Mouse (Mus musculus) cerebellum, postnatal 25 days (tissue): ENCODE results near the gene Qrich2.
"Not testable (repeated sequence)": the region's sequence is repeated elsewhere in the genome, so short reads cannot be mapped to it uniquely, and the experiment has no call there.

Source experiments
- DNase-seq, 2 experiments: peaks; one replicate each; pipeline ENCODE4 v3.0.0; 2021; ENCODE audit warnings: mixed read lengths in 2 of 2

The Qrich2 gene

DNA sequence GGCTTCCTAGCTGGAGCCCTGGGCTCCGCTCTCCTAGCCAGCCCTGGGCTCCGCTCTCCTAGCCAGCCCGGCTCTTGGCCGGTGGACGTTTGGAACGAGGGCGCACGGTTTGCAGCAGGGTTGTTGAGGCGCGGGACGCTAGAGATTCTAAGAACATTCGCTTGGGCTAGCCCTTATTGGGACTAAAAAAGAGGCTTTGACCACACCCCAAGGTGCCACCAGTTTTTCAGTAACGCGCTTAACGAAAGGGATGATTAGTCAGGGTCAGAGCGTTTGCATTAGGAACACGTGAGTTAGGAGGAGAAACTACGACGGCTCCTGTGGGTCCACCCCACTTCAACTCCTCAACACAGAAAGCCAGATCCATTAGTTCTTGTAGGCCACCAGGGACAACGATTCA lies at the start of gene Qrich2:
Qrich2 (minus strand) TSS at position 101 of the 400 bp plus-strand sequence.
- no peak for DNase-seq

DNA sequence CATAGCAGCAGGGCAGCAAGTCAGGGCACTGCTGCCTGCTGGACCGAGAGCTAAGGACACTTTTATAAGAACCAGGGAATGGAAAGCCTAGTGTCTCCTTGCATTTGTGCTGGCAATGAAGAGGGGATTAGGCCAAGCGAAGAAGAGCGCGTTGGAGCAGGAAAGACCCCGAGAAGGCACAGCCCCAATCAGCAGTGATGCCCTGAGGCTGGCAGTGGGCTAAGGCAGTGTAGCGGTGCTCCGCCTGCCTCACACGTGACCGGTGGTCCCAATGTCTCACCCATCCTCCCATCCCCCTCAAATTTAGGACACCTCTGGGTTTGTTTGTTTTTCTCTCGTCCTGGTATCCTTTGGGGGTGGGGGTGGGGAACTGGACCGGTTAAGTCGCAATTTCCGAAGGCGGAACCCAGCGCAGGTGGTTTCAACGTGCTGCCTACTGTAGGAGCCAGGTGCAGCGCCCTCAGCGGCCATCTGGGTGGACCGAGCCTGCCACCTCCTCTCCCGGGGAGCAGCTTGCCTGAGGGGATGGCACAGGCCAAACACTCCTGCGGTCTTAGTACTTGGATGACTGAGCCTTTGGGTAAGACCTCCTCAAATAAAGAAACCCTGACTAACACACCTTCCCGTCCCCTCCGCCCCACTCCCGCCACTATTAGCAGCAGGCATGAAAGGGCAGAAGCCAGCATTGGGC lies 49.4 kb upstream of the Qrich2 start:
- peak; percentile 82 to 85 for DNase-seq

DNA sequence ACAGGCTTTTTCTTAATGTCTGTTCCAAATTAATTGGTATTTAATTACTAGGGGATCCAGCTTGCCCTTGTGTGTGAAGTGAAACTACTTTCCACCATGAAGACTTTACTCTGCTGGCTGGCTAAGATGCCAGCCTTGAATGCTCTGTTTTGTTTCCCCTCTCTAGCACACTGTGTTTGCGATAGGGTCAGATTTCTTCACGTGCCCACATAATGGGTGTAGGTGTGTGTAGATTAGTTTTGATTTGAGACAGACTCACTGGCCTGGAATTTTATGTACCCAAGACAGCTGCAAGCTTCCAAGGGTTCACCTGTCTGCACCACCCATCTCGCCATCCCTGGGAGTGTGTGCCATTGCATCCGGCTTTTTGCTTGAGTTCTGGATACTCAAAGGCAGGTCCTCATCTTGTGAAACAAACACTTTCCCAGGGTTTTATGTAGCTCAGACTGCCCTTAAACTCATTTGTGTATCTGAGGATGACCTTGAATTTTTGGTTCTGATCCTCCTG lies 47.5 kb upstream of the Qrich2 start:
- no peak for DNase-seq

- no peak for DNase-seq
These were observed 46.9 kb upstream of the Qrich2 start for GRCm38 (mm10) chr11:116512987-116513386.

DNA sequence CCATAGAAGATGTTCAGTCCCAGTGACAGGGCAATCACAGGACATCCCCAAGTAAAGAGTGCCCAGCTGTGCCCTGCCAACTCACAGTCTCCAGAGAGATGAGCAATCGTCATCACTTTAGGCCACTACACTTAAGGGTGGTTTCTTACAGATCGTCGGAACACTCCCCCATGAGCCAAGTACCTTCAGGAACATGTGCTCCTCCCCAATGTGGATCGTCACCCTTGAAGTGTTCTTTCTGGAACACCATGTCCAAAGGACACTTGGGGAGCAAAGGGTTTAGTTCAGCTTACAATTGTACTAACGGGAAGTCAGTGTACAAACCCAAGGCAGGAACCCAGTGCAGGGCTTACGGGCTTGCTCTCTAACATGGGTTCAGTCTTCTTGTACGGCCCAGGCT lies 46.1 kb upstream of the Qrich2 start:
- no peak for DNase-seq

DNA sequence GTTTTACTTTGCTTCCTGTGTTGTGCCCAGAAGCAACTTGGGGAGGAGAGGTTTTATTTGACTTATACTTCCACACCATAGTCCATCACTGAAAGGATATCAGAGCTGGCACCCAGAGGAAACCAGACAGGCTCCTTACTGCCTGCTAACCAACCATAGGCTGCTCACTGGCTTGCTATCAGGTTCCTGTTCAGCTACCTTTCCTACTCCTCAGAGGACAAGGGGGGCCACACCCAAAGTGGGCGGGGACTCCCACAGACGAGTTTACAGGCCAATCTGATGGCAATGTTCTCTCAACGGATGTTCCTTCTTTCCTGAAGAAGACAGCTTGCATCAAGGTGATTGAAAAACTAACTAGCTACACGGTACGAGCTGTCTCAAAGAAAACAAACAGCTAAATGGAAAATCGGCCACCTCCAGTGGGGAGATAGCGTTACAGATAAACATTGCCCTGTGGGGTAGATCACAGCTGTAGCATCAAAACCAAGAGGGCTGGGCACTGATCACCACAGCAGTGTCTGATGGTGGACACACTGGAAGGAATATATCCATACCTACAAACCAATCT lies 45.3 kb upstream of the Qrich2 start:
- DNase-seq, result no peak

DNA sequence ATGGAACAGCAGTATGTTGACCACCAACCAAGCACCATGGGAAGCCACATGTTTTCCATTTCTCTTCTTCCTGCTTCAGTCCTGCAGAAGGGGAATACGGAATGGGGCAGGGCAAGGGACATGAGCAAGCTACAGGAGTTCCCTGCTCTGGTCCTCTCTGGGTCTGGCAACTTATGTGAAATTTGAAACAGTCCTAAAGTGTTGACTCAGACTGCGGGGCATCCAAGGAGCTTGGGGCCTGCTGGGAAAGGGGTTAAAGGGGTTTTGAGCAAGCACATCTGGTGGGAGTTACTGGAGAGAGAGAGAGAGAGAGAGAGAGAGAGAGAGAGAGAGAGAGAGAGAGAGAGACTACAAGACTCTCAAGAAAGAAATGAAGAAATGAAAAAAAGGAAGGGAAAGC lies 42.6 kb upstream of the Qrich2 start:
- no peak for DNase-seq

DNA sequence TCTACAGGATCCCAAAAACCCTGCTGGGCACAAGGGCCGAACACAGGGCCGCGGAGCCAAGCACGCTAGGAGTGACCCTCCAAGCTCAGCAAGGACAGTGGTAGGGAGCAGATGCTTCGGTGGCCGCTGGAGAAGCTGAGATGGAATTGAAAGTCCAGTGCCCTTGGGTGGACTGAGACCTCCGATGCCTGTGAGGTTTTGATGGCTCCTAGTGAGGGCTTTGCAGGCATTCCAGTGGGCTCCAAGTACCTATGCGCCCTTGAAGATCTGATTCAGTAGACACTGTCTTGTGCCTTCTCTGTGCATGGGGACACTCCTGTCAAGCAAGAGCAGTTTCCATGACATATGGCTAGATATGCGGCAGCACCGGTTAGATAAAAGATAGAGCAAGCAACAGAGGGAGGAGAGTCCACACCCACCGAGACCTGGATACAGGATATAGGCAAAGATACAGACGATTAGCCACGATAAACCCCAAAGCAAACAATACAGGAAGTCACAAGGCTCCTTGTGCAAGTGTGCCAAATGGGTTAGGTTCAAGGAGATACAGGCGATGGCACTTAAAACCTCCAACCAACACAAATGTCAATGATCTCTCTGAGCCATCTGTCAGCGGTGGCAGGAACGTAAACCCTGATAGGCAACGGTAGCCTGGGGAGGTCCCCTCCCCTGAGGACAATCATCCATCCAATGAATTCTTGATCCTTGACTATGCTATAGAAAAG lies 40.3 kb upstream of the Qrich2 start:
- peak; percentile 56 to 57 for DNase-seq

DNA sequence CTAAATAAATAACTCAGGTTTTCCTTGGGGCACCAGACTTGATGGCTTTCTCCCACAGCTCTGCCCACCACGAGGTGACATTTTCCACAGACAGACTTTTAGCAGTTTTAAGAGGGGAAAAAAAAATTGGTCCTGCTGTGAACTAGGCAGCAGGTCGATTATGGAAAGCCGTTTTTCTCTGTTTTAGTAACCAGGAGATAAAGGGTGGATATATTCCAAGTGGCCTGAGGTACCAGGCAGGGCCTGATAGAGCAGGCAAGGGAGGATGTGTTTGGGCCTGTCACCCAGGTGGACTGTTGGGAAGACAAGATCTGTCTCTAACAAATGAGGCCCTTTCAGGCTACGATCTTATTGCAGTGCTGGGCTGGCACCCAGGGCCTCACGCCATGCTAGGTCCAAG lies 39.5 kb upstream of the Qrich2 start:
- DNase-seq, result peak in 1 of 2 experiments; percentile 47

DNA sequence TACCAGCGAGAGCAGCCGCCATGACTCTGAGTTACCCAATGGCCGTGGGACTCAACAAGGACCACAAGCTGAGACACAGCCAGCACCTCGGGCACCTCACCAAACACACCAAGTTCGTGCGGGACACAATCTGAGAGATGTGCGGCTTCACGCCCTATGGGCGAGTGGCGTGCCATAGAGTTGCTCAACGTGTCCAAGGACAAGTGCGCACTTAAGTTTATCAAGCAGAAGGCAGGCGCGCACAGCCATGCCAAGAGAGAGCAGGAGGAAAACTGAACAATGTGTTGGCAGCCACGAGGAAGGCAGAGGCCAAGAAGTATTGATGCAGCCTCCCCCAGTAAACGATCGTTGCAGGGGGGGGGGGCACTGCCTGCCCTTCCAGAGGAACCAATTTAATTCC lies 38.5 kb upstream of the Qrich2 start:
- DNase-seq, result no peak

DNA sequence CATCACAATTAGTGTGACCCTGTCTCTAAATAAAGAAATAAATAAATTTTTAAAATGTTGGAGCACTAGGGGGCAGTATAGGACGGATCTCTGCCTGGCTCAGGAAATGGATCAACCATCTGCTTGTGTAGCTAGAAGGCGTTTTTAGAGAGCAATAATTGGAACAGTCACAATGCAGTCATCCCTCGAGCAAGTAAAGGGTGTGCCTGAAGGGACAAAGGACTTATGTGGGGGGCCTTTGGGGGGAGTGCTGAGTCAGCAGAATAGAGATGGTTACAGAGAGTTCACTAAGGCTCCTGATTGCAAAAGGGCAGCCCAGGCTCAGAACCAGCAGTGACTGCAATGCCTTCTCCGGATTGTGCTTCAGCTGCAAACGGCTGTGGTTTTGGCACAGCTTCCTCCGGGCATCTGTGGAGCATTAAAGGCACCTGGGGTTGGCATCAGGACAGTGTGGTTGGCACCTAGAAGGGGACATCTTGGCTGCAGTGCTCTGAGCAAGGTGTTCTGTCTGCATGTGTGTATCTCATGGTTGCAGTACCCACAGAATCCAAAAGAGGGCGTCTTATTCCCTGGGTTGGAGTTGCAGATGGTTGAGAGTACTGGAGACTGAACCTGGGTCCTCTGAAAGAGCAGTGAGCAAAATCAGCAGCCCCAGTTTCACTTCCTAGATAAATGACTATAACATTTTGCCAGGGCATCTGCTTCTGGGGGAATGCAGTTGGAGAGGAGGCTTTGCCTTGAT lies 35.1 kb upstream of the Qrich2 start:
- DNase-seq, result peak; percentile 60 to 62

DNA sequence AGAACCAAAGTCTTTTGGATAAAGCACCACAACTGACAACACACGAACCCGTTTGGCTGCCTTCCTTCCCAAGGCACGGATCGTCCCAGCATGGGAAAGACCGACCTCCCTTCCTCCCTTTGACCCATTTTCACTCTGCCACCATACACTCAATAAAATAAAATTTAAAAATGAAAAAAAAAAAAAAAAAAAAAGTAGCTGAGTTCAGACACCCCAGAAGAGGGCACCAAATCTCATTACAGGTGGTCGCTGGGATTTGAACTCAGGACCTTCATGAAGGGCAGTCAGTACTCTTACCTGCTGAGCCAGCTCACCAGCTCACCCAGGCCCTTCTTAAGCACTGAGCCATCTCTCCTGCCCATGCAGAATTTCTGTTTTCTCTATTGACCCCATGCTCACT lies 33.0 kb upstream of the Qrich2 start:
- DNase-seq, result no peak

- DNase-seq, result peak in 1 of 2 experiments; percentile 42
These were observed 32.6 kb upstream of the Qrich2 start for GRCm38 (mm10) chr11:116498596-116498995.

DNA sequence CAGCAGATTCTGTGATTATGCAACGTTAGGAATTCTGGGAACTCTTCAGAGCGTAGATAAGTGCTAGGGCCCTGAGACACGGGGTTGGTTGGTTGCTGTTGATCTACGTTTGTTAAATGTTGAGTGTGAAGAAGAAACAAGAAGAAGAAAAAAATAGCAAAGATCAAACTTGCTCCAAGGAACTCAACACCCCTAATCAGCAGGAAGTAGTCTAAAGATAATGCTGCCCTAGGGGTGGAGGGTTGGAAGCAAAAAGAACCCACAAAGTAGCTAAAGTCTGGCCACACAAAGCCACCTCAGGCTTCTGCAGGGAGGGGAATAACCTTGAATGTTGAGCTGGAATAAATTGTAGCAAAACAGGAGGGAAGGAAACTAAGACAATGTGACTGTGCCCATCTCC lies 31.3 kb upstream of the Qrich2 start:
- DNase-seq, result no peak

DNA sequence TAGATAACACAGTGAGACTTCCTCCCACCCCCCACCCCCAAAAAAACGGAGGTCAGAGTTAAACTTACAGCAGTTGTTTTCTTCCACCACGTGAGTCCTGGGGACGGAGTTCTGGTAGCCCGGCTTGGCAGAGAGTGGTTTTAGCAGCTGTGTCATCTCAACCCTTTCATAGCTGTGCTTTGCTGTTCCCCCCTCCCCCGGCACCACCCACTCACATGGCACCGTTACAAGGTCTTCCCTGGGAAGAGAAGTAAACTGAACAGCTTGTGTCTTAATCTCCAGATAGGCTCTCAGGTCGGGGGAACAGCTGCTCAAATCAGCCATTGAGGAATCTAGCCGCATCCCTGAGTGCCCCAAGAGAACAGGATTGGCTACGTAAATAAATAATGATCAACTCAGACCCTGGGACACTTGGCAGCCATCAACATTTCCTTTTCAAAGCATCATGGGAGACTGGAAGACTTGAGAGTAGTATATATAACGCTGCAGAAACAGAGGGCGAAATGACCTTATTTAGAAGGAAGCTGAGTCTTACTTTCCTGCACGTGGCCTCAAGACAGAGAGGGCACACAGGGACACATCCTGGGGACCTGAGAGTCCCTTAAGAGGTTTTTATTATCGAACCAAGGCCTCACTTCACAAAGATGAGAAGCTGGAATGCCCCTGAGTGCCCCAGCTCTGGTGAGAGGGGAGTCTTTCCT lies 28.6 kb upstream of the Qrich2 start:
- DNase-seq, result no peak

DNA sequence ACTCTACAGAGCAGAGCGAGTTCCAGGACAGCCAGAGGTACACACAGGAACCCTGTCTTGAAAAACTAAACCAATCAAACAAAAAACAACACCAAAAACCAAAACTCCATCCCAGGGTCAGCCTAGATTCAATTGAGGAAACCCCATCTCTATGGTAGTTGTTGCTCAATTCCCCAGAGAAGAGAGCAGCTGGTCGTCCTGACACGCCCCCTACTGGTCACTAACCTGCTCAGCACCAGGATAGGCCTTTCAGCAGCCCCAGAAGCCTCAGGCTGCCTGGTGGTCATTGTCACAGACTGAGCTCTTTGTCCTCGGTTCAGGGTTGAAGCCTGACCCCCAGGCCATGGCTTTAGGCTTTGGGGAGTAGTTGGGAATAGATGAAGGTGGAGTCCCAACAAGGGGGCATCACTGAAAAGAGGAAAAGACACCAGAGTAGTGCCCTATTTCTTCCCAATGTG lies 27.8 kb upstream of the Qrich2 start, which contains the start of gene Prpsap1:
Prpsap1 (minus strand) TSS at position 408 of the 458 bp plus-strand sequence.
- DNase-seq, result peak; percentile 51 to 61

- DNase-seq, result no peak
These were observed 27.1 kb upstream of the Qrich2 start for GRCm38 (mm10) chr11:116493191-116493590.

GRCm38 (mm10) chr11:116492507-116492906 lies 26.5 kb upstream of the Qrich2 start:
- not testable (repeated sequence) for DNase-seq

- DNase-seq, result no peak
These were observed 25.3 kb upstream of the Qrich2 start for GRCm38 (mm10) chr11:116491338-116491737.

- DNase-seq, result peak; percentile 91 to 93
These were observed 24.4 kb upstream of the Qrich2 start for GRCm38 (mm10) chr11:116490232-116491107.

DNA sequence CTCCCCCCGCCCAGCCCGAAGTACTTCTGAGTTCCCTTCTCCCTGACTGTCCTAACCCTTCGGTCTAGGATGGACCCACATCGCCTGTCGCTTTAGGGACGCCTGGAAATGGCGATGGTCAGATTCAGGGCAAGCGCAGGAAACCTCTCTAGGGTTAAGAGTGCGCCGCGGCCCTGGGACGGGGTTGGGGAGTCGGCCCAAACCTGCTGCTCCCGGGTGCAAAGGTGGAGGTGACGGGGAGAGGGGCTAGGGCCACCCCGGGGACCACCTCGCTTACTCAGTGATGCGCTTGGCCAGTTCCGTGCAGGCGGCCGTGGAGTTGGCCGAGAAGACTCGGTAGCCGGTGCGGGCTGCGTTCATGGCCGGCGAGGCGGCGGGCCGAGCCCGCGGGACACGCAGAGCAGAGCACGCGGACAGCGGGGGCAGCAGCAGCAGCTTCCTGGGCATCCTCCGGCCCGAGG lies 23.8 kb upstream of the Qrich2 start:
- no peak for DNase-seq
